Mouse (Mus musculus) 3134 (cell line): ENCODE results near the gene Vmn1r1.

ENCODE experiments used
- DNase-seq: peaks from one replicate; pipeline ENCODE4 v3.0.0-alpha.2; 2011; ENCODE audit warnings: low spot score; ENCODE audit not compliant: insufficient read length; ENCODE audit errors: extremely low read depth

Vmn1r1 gene

DNA sequence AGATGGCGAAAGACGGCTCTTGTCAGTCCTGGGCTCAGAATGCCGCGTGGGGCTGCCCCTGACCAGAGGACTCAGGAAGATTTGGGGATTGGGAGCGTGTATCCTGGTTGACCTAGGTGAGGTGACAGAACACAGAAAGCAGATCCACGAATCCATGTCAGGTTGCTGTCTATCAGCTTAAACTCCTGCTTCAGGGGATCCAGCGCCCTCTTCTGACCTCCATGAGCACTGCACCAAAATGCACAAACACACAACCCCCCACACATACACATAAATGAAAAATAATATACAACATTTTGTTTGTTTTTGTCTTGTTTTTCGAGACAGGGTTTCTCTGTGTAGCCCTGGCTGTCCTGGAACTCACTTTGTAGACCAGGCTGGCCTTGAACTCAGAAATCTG, 26.1 kb downstream of the Vmn1r1 start:
- DNase-seq, result no peak

DNA sequence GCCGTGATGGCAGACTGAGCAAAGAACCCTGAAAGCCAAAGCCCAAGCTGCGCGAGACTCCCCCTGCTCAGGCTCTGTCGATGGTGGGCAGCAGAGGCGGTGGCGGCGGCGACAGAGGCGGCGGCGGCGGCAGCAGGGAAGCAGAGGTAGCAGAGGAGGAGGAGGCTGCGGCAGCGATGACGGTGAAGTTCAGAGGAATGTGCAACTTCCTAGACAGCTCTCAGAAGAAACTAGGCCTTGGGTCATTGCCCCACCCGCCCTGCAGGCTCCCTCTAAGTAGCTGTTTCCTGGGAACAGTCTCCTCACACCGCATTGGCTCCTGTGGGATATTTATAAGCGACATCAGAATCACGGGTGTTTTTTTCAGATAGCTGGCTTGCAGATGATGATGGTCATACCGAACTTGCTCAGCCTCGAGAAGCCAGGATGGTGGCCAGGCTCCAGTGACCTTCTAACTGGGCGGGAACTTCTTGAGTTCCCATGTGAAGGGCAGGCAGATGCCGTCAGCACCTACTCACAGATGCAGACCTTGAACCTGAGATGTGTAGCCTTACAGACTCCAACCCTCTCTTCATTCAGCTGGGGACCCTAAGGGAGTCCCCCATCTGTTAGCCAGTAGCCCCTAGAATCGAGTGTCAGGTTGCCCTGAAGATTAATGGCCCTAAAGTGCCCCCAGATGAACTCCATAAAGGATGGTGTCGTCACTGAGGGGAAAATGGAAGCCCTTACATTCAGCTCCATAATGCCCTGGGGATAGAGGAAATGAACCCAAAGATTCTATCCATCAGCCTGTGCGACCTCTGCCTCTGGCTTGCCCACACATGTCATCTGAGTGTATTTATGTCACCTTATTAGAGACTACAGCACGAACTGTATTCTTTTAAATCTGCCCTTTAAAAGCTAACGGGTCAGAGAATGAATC, 26.8 kb downstream of the Vmn1r1 start:
- no peak for DNase-seq

DNA sequence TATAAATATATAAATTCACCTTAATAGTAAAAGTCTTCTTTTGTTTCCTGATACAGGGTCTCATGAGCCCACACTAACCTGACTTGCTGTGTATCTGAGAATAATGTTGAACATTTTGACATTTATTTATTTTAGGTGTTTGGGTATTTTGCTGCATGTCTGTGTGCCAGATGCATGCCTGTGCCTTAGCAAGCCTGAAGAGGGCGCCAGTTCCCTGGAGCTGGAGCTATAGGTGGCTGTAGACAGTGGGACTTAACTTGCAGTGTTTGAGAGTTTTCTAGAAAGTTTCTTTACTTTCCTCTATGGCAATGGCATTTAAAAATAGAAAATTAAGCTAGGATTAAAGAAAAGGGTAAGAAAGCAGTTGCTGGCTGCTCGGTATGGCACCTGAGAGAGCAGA, 33.5 kb downstream of the Vmn1r1 start:
- DNase-seq, result no peak

GRCm38 (mm10) chr1:182124924-182125368, 39.3 kb downstream of the Vmn1r1 start:
- DNase-seq, result peak; percentile 87

- DNase-seq, result peak; percentile 93
Measured at GRCm38 (mm10) chr1:182124506-182124905, 39.8 kb downstream of the Vmn1r1 start, which contains the start of gene Srp9. Gene Srp9, plus strand, starts transcription at chr1:182124737.

DNA sequence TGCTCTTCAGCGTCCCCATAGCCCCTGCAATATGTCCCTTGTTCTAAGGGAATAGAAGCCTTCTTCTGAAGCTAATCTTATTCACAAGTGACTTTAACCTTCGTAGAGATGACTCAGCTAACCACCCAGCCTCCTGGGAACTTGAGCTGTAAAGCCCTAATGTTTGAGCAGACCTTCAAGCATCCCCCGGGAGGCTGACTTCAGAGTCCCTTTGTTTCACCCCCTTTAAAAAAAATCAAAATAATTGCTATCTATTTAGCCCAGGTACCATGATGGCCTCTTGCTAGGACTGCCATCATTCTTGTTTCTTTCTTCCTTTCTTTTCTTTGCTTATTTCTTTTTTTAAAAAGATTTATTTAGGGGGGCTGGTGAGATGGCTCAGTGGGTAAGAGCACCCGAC, 41.9 kb downstream of the Vmn1r1 start:
- no peak for DNase-seq

DNA sequence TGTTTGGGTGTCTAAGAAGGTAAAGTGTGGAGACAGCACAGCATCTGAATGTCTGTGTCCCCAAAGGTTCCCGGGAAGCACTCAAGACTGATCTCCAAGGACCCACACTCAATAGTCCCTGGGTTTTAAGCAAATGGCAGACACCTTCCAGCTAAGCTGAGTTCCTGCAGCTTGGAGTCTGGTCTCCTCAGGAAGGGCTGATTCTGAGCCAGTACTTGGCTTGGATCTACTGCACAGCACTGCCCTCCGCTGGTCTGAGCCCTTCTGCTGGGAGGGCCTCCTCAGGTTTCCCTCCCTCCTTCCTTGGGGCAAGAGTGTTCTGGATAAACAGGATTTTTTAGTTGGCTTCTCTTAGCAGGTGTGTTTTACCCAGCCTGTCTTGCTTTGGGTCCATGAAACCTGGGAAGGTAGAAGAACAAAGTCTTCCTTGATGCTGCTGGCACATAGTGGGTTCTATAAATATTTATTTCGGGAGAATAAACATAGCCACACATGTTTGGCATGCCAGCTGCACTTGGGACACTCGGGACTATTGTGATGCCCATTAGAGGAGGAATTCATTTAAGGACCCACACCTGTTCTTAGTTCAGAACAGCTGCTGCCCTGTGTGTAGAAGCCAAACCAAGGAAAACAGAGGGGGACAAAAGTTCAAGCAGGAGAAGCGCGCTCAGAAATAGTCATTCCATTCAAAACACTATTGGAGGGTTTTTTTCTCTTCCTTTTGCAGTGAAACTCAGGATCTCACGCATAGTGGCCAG, 48.5 kb downstream of the Vmn1r1 start:
- peak; percentile 35 for DNase-seq

- DNase-seq, result no peak
Measured at GRCm38 (mm10) chr1:182115197-182115596, 49.1 kb downstream of the Vmn1r1 start.

DNA sequence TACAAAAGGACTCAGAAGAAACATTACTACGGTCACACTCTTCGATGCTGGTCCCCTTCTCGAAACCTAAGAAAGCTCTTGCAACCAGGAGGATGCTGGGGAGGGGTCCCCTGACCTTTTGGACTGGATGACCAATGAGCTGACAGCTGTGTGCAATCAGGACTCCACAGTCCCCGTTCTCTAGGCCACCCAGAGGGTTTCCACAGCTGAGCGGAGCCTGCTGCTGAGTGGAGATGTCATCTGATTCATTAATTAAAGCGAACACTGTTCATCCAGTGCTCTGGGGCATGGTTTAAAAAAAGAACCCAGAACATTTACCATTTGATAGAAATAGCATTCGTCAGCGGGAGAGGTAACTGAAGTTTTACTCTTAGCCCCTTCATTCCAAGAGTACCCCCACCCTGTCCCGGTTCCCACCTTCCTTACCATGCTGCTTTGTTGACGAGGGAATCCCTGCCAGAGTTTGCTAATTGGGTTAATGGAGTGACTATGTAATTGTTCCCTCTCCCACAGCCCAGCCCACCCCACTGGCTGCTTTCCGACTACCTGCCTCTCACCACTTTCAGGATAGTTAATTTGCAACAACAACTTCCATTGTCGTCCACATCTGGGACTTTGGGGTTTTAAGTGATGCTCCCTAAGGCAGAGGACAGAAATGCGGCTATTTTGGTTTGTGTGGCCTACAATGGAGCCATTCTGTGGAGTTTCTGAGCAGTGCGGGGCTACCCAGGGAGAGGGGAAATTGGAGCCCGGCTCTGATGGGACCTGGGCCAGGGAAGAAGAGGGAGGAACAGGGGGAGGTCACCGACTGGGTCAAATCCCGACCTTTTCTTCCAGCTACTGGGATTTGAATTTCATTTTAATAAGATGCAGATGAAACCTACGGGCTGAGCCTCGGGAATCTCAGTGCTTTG, 50.4 kb downstream of the Vmn1r1 start:
- no peak for DNase-seq

DNA sequence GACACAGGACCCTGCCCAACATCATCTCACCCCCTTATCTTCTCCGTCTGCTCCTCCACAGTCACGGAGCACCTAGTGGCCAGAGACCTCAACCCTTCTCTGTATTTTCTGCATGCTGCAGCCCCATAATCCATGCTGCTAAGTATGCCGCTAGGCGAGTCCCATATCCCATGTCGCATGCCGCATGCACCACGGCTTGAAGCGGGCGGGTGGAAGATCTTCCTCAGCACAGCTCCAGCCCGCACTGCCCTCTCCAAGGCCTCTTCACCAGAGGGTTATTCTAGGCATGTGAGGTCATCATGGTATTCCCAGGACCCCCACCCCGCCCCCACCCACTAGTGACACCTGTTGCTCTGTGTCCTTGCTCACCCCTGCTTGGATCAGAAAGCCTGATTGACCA, 51.2 kb downstream of the Vmn1r1 start:
- DNase-seq, result no peak

GRCm38 (mm10) chr1:182112385-182112784, 51.9 kb downstream of the Vmn1r1 start:
- DNase-seq, result no peak

GRCm38 (mm10) chr1:182111386-182112317, 52.6 kb downstream of the Vmn1r1 start:
- no peak for DNase-seq

DNA sequence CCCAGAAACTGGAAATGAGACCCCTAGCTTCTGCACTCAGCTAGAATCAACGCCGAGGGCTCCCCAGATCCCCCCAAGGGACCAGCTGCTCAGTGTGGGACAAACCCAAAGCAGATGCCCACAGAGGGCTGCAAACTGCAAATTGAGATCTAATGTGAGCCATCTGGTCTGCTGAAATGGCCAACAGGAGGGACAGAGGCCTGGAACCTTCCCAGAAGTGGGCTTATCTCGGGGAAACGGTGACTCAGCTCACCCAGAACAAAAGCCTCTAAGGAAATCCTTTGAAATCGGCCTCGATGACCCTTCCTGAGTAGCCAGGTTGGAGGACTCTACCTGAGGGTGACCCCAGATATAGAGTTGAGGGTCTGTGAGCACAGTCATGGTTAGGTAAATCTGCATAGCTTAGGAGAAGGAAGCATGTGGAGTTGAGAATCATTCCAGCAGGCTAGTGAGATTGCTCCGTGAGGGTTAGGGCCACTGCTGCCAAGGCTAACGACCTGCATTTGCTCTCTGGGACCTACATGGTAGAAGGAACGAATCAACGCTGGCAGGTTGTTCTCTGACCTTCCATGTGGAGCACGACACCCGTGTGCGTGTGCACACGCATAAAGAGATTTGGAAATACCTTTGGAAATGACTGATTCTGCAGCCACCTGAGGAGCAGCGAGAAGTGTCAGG, 53.4 kb downstream of the Vmn1r1 start:
- no peak for DNase-seq

DNA sequence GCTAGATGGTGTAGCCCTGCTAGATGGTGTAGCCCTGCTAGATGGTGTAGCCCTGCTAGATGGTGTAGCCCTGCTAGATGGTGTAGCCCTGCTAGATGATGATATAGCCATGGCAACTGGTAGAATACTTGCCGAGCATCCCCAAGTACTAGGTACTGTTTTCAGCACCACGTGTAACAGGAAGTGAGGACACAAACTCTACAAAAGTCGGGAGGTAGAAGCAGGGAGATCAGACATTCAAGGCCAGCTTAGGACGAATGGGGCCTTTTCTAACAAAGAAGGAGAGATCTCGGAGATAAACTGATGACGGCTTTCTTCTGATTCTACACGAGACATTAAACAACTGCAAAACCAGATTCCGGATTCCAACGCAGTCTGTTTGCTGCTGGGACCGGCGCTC, 54.1 kb downstream of the Vmn1r1 start:
- DNase-seq, result no peak

DNA sequence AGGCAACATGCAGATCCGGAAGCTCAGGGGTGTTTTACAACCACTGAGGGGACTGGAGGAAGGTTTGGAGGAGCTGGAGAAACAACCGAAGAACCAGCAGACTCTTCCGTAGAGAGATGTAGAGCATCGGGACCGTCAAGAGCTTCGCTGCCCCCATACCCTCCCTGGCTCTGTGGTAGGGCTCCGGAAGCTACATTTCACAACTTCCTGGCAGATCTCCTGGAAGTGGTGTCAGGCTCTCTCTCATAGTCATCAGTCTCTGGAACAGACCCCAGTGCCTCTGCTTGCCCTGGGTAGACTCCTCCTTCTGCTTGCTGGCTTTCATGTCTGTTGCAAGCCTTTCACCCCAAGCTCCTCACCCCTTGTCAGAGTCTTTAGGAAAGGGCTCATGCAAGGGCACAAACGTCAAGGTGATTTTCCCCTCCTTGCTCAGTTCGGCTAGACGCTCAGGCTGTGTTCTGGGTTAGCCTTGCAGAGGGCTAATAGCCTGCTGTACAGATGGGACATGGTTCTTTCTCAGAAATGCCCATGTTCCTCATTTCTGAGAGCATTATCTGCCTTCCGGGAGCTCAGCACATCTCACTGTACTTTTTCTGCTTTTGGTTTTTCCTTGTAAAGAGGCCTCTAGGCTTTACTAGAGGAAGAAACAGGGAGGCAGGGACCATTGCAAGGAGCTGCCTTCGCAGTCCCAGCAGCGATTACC, 55.7 kb downstream of the Vmn1r1 start:
- DNase-seq, result peak; percentile 42

GRCm38 (mm10) chr1:182107251-182107650, 57.0 kb downstream of the Vmn1r1 start:
- no peak for DNase-seq

DNA sequence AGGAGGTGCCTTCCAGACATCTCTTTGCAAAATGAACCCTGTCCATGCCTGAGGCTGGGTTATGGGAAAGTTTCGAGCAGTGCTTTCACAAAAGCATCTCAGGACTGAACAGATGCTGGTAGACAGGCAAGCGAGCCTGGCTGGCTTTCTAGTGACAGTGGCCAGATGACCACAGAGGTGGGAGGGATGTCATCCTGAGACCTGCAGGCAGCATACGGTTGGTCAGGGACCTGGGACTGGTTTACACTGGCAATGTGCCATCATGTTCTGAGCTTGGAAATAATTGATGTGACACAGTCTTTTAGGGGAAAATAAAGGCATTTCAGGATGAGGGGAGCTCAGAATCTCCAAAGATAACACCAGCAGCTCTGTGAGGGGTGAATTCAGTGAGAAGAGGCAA, 59.3 kb downstream of the Vmn1r1 start:
- no peak for DNase-seq
